Mouse (Mus musculus): Measurements from ENCODE around the gene Pnmt. TPM values are rescaled to one million over a fixed set of nuclear protein-coding genes. Genes with fewer than 3 reads are reported as not detected.

Pnmt gene
- 0.77 and 1.3 TPM in 2 replicates for polyA plus RNA-seq (2012; rRNA removed)

DNA sequence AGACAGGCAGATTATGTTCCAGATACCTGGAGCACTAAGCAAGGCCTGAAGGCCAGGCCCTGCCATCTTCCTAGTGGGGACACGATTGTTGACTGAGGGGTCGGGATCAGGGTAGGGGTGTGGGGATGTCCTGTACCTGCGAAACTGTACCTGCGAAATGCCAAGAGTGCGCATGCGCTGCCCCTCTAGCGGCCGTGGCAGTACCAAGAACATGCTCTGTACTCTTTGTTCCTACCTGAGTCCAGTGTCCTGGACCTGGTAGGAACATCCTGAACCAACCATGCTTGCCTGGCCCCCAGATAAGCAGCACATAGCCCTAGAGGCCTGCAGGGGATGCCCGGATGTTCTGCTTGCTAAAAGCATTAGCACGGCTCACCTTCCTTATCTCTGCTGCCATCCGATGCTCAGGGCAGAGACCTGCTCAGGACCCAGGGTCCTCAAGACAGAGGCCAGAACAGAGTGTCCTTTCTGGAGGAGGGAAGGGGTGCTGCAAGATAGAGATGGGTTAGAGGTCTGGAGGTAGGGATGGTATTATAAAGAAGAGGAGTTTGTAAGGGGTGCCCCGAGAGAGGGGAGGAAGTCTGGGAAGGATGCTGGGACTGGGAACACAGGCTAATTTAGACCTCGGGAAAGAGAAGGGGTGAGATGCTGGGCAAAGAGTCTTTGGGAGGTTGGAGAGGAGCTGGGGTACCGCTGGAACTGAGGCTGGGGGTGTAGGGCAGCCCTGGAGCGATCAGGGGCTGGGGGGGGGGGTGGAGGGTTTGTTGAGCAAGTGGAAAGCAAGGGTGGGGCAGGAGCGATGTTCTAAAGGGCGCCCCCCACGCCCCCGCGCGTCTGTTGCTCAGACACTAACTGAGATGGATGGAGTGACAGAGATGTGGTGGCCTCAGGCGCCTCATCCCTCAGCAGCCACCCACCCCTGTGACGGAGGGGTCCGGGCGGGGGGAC, at the start of gene Pnmt:
Gene Pnmt, plus strand, starts transcription at position 813 of the 948 bp plus-strand sequence.
- no peak for DNase-seq
- H3K27ac ChIP-seq (ENCODE audit: control insufficient read depth, insufficient read depth, low read length): no peak within 1 kb of the TSS
- WGBS: 71% methylated on average over 25 of the region's 25 CpGs

DNA sequence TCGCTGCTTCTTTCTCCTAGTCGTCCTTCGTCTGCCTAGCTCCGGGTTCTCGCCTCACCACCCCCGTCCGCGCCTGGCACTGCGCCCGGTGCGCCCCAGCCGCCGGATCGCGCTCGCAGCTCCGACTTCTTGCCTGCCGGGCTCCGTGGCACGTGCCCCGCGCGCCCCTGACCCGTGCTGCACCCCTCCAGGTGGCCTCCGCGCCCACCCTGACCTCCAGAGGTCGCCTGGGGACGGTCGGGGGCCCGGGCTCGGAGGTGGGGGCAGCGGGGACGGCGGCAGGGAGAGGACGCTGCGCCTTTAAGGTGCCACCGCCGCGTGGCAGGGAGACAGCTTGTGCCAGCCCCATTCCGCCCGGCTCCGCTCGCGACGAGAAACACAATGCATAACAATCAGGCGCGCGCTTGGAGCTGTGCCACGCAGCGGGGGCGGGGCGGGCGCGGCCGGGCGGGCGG, 47.7 kb upstream of the Pnmt start:
- DNase-seq: no peak
- peaks cover 40% of the 10 kb centered on the region for H3K27me3 ChIP-seq (ENCODE audit: control insufficient read depth, insufficient read depth, low read length)
- H3K4me3 ChIP-seq (ENCODE audit: control insufficient read depth, insufficient read depth, low read length): no peak overlapping the region
- H3K27ac ChIP-seq (ENCODE audit: control insufficient read depth, insufficient read depth, low read length): no peak overlapping the region
- peaks cover 11% of the 10 kb centered on the region for H3K4me1 ChIP-seq (replicated peaks; ENCODE audit: control insufficient read depth, insufficient read depth, low read length)
- TF ChIP-seq POLR2A (IDR thresholded peaks at IDR 0.05; ENCODE audit: control insufficient read depth, extremely low read depth, insufficient read depth, low read length, poor library complexity): no peak
- no peaks in the 10 kb centered on the region for H3K36me3 ChIP-seq (ENCODE audit: control insufficient read depth, insufficient read depth, low read length)
- WGBS: 3% methylated on average over 43 of the region's 57 CpGs

More for the DNA sequence above, at the start of gene Pnmt:
- H3K4me1 ChIP-seq (replicated peaks; ENCODE audit: control insufficient read depth, insufficient read depth, low read length): peaks cover 8% of the 10 kb centered on the region; the same call in 1 of the 2 replicates
- H3K36me3 ChIP-seq (ENCODE audit: control insufficient read depth, insufficient read depth, low read length): peaks cover under 1% of the 10 kb centered on the region; the same call in 1 of the 2 replicates
- H3K4me3 ChIP-seq (ENCODE audit: control insufficient read depth, insufficient read depth, low read length): no peak within 1 kb of the TSS
- TF ChIP-seq CTCF (IDR thresholded peaks at IDR 0.05; ENCODE audit: borderline replicate concordance, control insufficient read depth, extremely low read depth, insufficient read depth, low read length, poor library complexity) (no peak), POLR2A (IDR thresholded peaks at IDR 0.05; ENCODE audit: control insufficient read depth, extremely low read depth, insufficient read depth, low read length, poor library complexity) (no peak)
- H3K27me3 ChIP-seq (ENCODE audit: control insufficient read depth, insufficient read depth, low read length): no peaks in the 10 kb centered on the region

DNA sequence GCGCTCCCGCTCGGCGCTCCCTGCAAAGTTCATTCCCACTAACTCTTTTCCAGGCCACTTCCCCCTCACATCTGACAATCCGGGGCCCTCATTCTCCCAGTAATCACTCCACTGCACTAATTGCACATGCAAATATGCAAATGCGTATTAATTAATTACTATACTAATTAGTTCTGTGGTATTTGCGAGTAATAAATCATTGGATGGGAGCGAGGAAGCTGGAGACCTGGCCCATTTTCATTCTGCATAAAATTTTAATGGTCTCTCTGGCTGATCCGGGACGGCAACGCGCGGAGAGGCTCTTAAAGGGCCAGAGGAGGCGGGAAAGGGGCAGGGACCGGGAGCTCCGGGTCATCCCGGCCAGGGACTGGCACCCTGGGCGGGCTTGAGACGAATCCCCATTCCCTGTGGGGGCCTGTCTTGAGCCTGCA, 47.2 kb upstream of the Pnmt start:
- peaks cover 11% of the 10 kb centered on the region for H3K4me1 ChIP-seq (replicated peaks; ENCODE audit: control insufficient read depth, insufficient read depth, low read length)
- DNase-seq: no peak
- peaks cover 36% of the 10 kb centered on the region for H3K27me3 ChIP-seq (ENCODE audit: control insufficient read depth, insufficient read depth, low read length)
- 5% methylated on average over 19 of the region's 19 CpGs for WGBS
- H3K36me3 ChIP-seq (ENCODE audit: control insufficient read depth, insufficient read depth, low read length): no peaks in the 10 kb centered on the region
- no peak overlapping the region for H3K4me3 ChIP-seq (ENCODE audit: control insufficient read depth, insufficient read depth, low read length)
- TF ChIP-seq CTCF (IDR thresholded peaks at IDR 0.05; ENCODE audit: borderline replicate concordance, control insufficient read depth, extremely low read depth, insufficient read depth, low read length, poor library complexity) (no peak), POLR2A (IDR thresholded peaks at IDR 0.05; ENCODE audit: control insufficient read depth, extremely low read depth, insufficient read depth, low read length, poor library complexity) (no peak)
- H3K27ac ChIP-seq (ENCODE audit: control insufficient read depth, insufficient read depth, low read length): no peak overlapping the region

DNA sequence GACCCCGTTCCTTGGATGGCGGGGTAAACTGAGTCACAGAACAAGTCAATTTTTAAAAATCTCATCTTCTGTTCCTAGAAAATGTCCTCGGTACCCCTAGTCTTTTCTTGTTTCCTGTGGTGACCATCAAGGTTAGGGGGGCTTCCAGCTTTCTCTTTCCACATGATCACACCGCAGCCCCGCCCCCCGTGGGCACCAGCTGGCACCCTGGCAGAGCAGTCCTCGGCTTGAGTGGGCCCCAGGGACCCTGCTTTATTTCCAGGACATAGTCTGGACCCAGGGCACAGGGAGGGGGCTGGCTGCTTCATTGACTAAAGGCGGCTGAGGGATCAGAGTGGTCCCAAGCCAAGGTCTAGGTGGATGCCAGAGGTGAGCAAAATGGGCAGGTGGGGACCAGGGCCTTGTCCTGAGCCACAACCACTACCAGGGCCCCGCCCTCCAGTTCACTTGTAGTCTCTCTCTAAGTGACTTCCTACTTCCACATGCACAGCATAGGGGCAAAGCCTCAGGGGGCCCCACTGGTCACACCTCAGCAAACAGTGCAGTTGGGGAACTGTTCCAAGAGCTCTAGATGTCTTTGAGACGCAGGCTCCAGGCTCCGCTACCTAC, 46.5 kb upstream of the Pnmt start:
- peaks cover 6% of the 10 kb centered on the region for H3K4me1 ChIP-seq (replicated peaks; ENCODE audit: control insufficient read depth, insufficient read depth, low read length)
- no peaks in the 10 kb centered on the region for H3K36me3 ChIP-seq (ENCODE audit: control insufficient read depth, insufficient read depth, low read length)
- WGBS: 21% methylated on average over 11 of the region's 11 CpGs
- H3K27me3 ChIP-seq (ENCODE audit: control insufficient read depth, insufficient read depth, low read length): peaks cover 29% of the 10 kb centered on the region
- DNase-seq: no peak
- no peak overlapping the region for H3K4me3 ChIP-seq (ENCODE audit: control insufficient read depth, insufficient read depth, low read length)
- TF ChIP-seq CTCF (IDR thresholded peaks at IDR 0.05; ENCODE audit: borderline replicate concordance, control insufficient read depth, extremely low read depth, insufficient read depth, low read length, poor library complexity) (no peak), POLR2A (IDR thresholded peaks at IDR 0.05; ENCODE audit: control insufficient read depth, extremely low read depth, insufficient read depth, low read length, poor library complexity) (no peak)
- no peak overlapping the region for H3K27ac ChIP-seq (ENCODE audit: control insufficient read depth, insufficient read depth, low read length)

- no peaks in the 10 kb centered on the region for H3K36me3 ChIP-seq (ENCODE audit: control insufficient read depth, insufficient read depth, low read length)
- no peak overlapping the region for H3K4me3 ChIP-seq (ENCODE audit: control insufficient read depth, insufficient read depth, low read length)
- no peak overlapping the region for H3K27ac ChIP-seq (ENCODE audit: control insufficient read depth, insufficient read depth, low read length)
- peaks cover 23% of the 10 kb centered on the region; the same call in 1 of the 2 replicates for H3K27me3 ChIP-seq (ENCODE audit: control insufficient read depth, insufficient read depth, low read length)
- 18% methylated on average over 4 of the region's 4 CpGs for WGBS
- DNase-seq: no peak
- peaks cover 6% of the 10 kb centered on the region for H3K4me1 ChIP-seq (replicated peaks; ENCODE audit: control insufficient read depth, insufficient read depth, low read length)
- TF ChIP-seq POLR2A (IDR thresholded peaks at IDR 0.05; ENCODE audit: control insufficient read depth, extremely low read depth, insufficient read depth, low read length, poor library complexity): no peak
- TF ChIP-seq CTCF (IDR thresholded peaks at IDR 0.05; ENCODE audit: borderline replicate concordance, control insufficient read depth, extremely low read depth, insufficient read depth, low read length, poor library complexity): no peak
These were observed 45.7 kb upstream of the Pnmt start for GRCm38 (mm10) chr11:98340597-98340996.

GRCm38 (mm10) chr11:98341174-98341573, 45.1 kb upstream of the Pnmt start:
- Histone ChIP-seq H3K27ac (ENCODE audit: control insufficient read depth, insufficient read depth, low read length) (no peak overlapping the region), H3K36me3 (ENCODE audit: control insufficient read depth, insufficient read depth, low read length) (no peaks in the 10 kb centered on the region), H3K27me3 (ENCODE audit: control insufficient read depth, insufficient read depth, low read length) (peaks cover 19% of the 10 kb centered on the region; the same call in 1 of the 2 replicates)

More at GRCm38 (mm10) chr11:98341174-98341573, 45.1 kb upstream of the Pnmt start:
- DNase-seq: no peak
- Histone ChIP-seq H3K4me3 (ENCODE audit: control insufficient read depth, insufficient read depth, low read length) (no peak overlapping the region), H3K4me1 (replicated peaks; ENCODE audit: control insufficient read depth, insufficient read depth, low read length) (peaks cover 6% of the 10 kb centered on the region)
- WGBS: 69% methylated on average over 4 of the region's 4 CpGs
- no peak for TF ChIP-seq POLR2A (IDR thresholded peaks at IDR 0.05; ENCODE audit: control insufficient read depth, extremely low read depth, insufficient read depth, low read length, poor library complexity)
- TF ChIP-seq CTCF (IDR thresholded peaks at IDR 0.05; ENCODE audit: borderline replicate concordance, control insufficient read depth, extremely low read depth, insufficient read depth, low read length, poor library complexity): no peak
